Mouse (Mus musculus) lung, postnatal 0 days (tissue): ENCODE results near the gene Plekhb1. TPM values are rescaled to one million over a fixed set of nuclear protein-coding genes. Genes with fewer than 3 reads are reported as not detected.
A peak's percentile ranks its signal among the peaks of the same experiment; 100 is the strongest.

Experiments
- ATAC-seq: fragments of 200-750 bp; cut with Nextera tagmentation; 2 replicates; pipeline ENCODE4 v1.8.0; 2017; ENCODE audit warnings: moderate library complexity
- DNase-seq: peaks from one replicate; pipeline ENCODE4 v3.0.0-alpha.2; 2016; ENCODE audit warnings: low spot score
- H3K27ac ChIP-seq: fragments of 300-500 bp; sonication (generic); 2 replicates; pipeline ENCODE4 v1.5.1; 2014; ENCODE audit warnings: antibody characterized with exemption, mild to moderate bottlenecking, low read length, mixed read lengths
- H3K27me3 ChIP-seq: fragments of 300-500 bp; sonication (generic); replicated peaks from 2 replicates; pipeline ENCODE4 v1.6.1; 2014; ENCODE audit warnings: low read length, mixed read lengths; ENCODE audit not compliant: insufficient read depth
- H3K36me3 ChIP-seq: fragments of 300-500 bp; sonication (generic); 2 replicates; pipeline ENCODE4 v1.6.1; 2014; ENCODE audit warnings: low read length, mixed read lengths; ENCODE audit not compliant: insufficient read depth
- H3K4me1 ChIP-seq: fragments of 300-500 bp; sonication (generic); 2 replicates; pipeline ENCODE4 v1.6.1; 2014; ENCODE audit warnings: antibody characterized with exemption, low read depth, low read length, mixed read lengths; ENCODE audit not compliant: insufficient read depth
- H3K4me2 ChIP-seq: fragments of 300-500 bp; sonication (generic); replicated peaks from 2 replicates; pipeline ENCODE4 v1.6.1; 2014; ENCODE audit warnings: low read depth, mild to moderate bottlenecking, low read length, moderate library complexity, mixed read lengths
- H3K4me3 ChIP-seq: fragments of 300-500 bp; sonication (generic); 2 replicates; pipeline ENCODE4 v1.5.1; 2014; ENCODE audit warnings: low read depth, low read length
- H3K9ac ChIP-seq: fragments of 300-500 bp; sonication (generic); replicated peaks from 2 replicates; pipeline ENCODE4 v1.6.1; 2014; ENCODE audit warnings: low read depth, mild to moderate bottlenecking
- H3K9me3 ChIP-seq: fragments of 300-500 bp; sonication (generic); 2 replicates; pipeline ENCODE4 v1.6.1; 2016; ENCODE audit warnings: low read length, mixed read lengths
- CTCF ChIP-seq: IDR thresholded peaks from 2 replicates; pipeline ENCODE4 v1.5.1; 2016; ENCODE audit warnings: antibody characterized with exemption, mild to moderate bottlenecking
- EP300 ChIP-seq: IDR thresholded peaks from 2 replicates; pipeline ENCODE4 v1.6.1; 2016; ENCODE audit warnings: antibody characterized with exemption, mild to moderate bottlenecking, control low read depth
- WGBS: fragments of 180-500 bp; shearing (Covaris S2); extraction: QIAGEN DNeasy Blood & Tissue Kit; methylation state at CpG from one replicate; pipeline ENCODE4 v1.1.7; 2014; 5-methylcytosine and 5-hydroxymethylcytosine counted together
- polyA plus RNA-seq: library from polyadenylated mRNA; unstranded; fragments of >200 nt; fragmentation: Nextera tagmentation; extraction: Ambion mirVana; gene quantifications from 2 replicates; pipeline ENCODE4 v1.2.1, GENCODE M21; 2015

Plekhb1 gene
- 44.4 and 46.0 TPM in 2 replicates for polyA plus RNA-seq

GRCm38 (mm10) chr7:100662231-100662630 lies at the start of gene Plekhb1:
Gene Plekhb1, minus strand, starts transcription at chr7:100662414.
- Histone ChIP-seq H3K4me1 (no peaks in the 10 kb centered on the region), H3K4me2 (no peak within 1 kb of the TSS), H3K4me3 (no peak within 1 kb of the TSS), H3K36me3 (no peaks in the 10 kb centered on the region), H3K27me3 (no peaks in the 10 kb centered on the region), H3K27ac (no peak within 1 kb of the TSS), H3K9ac (no peak within 1 kb of the TSS), H3K9me3 (no peaks in the 10 kb centered on the region)
- no peak for DNase-seq
- ATAC-seq = no peak
- TF ChIP-seq EP300 (no peak), CTCF (no peak)
- WGBS = 78% methylated on average over 8 of the region's 8 CpGs

- TF ChIP-seq EP300 (no peak), CTCF (no peak)
- 1% methylated on average over 18 of the region's 23 CpGs for WGBS
- ATAC-seq = peak; percentile 7; the same call in 1 of the 2 replicates
Observed at GRCm38 (mm10) chr7:100706883-100707480, 44.8 kb upstream of the Plekhb1 start.

GRCm38 (mm10) chr7:100706143-100706841 lies 44.1 kb upstream of the Plekhb1 start, which contains the start of gene Fam168a:
Gene Fam168a, plus strand, starts transcription at chr7:100706635.
- DNase-seq = peak; percentile 99
- H3K9ac ChIP-seq = peak within 1 kb of the TSS; percentile 85
- H3K36me3 ChIP-seq = no peaks in the 10 kb centered on the region
- H3K9me3 ChIP-seq = no peaks in the 10 kb centered on the region
- WGBS = 5% methylated on average over 25 of the region's 37 CpGs
- H3K4me3 ChIP-seq = peak within 1 kb of the TSS; percentile 94
- ATAC-seq = peak; percentile 98
- H3K27ac ChIP-seq = peak within 1 kb of the TSS; percentile 89
- peak within 1 kb of the TSS; percentile 76 for H3K4me2 ChIP-seq
- peak; percentile 92 for TF ChIP-seq EP300
- peak; percentile 51 for TF ChIP-seq CTCF
- H3K4me1 ChIP-seq = peaks cover 14% of the 10 kb centered on the region; the same call in 1 of the 2 replicates
- H3K27me3 ChIP-seq = no peaks in the 10 kb centered on the region

More at GRCm38 (mm10) chr7:100706883-100707480, 44.8 kb upstream of the Plekhb1 start:
- H3K4me1 ChIP-seq = peaks cover 14% of the 10 kb centered on the region; the same call in 1 of the 2 replicates
- H3K27ac ChIP-seq = peak overlapping the region; percentile 89
- no peaks in the 10 kb centered on the region for H3K36me3 ChIP-seq
- no peaks in the 10 kb centered on the region for H3K9me3 ChIP-seq
- H3K9ac ChIP-seq = peak overlapping the region; percentile 85
- peak; percentile 43 for DNase-seq
- peak overlapping the region; percentile 94 for H3K4me3 ChIP-seq
- H3K4me2 ChIP-seq = peak overlapping the region; percentile 76
- no peaks in the 10 kb centered on the region for H3K27me3 ChIP-seq

- Histone ChIP-seq H3K4me3 (no peak overlapping the region), H3K9ac (no peak overlapping the region), H3K4me1 (no peaks in the 10 kb centered on the region), H3K27ac (no peak overlapping the region), H3K4me2 (no peak overlapping the region), H3K27me3 (no peaks in the 10 kb centered on the region), H3K9me3 (no peaks in the 10 kb centered on the region), H3K36me3 (no peaks in the 10 kb centered on the region)
- 52% methylated on average over 8 of the region's 8 CpGs for WGBS
- DNase-seq = no peak
- ATAC-seq = no peak
- TF ChIP-seq CTCF = no peak
- no peak for TF ChIP-seq EP300
Observed at GRCm38 (mm10) chr7:100699771-100700770, 37.9 kb upstream of the Plekhb1 start.

GRCm38 (mm10) chr7:100693199-100693598 lies 31.0 kb upstream of the Plekhb1 start:
- H3K4me3 ChIP-seq = no peak overlapping the region
- DNase-seq (no peak), ATAC-seq (no peak)
- no peak overlapping the region for H3K4me2 ChIP-seq
- no peaks in the 10 kb centered on the region for H3K36me3 ChIP-seq
- no peaks in the 10 kb centered on the region for H3K4me1 ChIP-seq
- H3K27ac ChIP-seq = no peak overlapping the region
- H3K27me3 ChIP-seq = no peaks in the 10 kb centered on the region
- H3K9ac ChIP-seq = no peak overlapping the region
- TF ChIP-seq EP300 = no peak
- no peak for TF ChIP-seq CTCF
- H3K9me3 ChIP-seq = no peaks in the 10 kb centered on the region
- WGBS = 75% methylated on average over 8 of the region's 8 CpGs
